Mouse (Mus musculus): ENCODE measurements around the gene Tjp2. TPM values are rescaled to one million over a fixed set of nuclear protein-coding genes. Genes with fewer than 3 reads are reported as not detected.

The Tjp2 gene
- total RNA-seq, 2 experiments from 2014 or later: 18.2 to 21.3 TPM

DNA sequence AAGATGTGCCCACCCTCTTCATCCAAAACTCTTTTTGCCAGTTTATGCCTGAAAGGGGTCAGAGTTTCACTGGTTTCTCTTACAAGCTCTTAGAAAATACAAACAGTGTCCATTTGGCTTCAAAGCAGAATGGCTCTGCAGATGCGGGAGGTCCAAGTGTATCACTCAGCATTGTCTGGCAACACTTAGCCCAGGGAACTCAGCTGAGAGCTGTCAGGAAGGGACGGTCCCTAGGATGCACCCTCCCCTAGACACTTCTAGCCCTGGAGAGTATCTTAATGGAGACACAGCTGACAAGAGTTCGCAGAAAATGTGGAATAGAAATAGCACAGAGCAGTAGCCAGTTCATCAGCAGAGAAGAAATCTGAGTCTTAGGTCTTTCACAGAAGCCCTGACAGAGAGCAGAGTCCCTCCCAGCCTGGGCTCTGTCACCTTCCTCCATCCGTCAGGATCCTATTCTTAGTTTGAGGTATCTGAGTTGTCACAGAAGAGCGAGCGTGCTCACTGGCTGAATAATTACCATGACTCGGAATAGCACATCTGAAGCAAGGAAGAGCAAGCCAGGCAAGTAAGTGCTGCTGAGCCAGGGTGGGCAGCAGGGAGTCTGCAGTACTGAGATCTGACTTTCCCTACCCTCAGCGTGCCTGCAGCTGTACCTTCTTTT is 144.3 kb downstream of the Tjp2 start:
- intact Hi-C loops (cut with DNase I): no loop called here
- no peak for DNase-seq

DNA sequence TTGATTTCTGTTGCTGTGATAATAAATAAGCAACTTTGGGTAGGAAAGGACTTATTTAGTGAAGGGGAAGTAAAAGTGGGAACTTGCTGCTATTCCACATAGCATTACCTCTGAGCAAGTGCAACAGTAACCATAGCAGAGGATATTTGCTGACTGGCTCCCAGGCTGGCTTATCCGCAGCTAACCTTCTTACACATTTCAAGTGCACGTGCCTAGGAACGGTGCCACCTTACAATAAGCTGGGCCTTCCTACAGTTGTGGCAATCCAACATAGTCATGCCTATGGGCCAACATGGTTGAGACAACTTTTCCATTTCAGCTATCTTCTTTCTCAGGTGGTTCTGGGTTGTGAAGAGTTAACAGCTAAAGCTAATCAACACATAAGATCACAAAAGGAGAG is 147.2 kb downstream of the Tjp2 start:
- intact Hi-C loops (cut with DNase I): no loop called here
- no peak for DNase-seq

DNA sequence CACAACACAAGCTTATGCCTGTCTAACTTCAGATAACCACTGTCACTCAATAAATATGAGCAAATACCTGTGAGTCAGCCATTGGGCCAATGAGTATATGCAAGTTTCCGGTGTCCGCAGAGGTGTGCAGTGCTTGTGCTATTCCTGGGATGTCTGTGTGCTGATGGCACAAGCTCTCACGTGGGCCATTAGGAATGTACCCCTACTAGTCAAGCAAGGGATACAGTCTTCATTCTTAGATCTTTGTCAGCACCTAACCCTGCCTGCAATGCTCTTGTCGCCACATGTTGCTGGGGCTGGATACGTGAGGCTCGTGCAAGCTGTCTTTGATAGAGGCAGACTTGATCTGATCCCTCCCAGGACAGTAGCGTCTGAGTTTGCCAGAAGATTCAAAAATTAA is 148.3 kb downstream of the Tjp2 start:
- intact Hi-C loops (cut with DNase I): no loop called here
- no peak for DNase-seq

DNA sequence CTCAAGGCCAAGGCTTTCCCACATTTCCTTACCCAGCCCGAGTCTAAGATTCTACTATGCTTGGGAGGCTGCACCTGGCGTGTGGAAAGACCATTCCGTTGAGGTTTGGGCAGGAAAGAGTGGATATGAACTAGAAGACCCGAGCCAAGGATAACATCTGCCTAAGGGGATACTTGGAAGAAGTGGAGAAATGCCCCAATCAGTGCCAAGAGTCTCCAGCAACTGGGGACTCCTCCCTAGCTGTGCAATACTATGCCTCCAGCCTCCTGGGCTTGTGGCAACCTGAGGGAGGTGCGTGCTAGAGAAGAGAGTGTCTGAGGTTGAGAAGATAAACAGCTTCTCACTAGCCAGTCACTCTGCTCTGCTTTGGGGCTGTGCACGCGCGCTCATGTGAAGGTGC is 148.9 kb downstream of the Tjp2 start:
- intact Hi-C loops (cut with DNase I): no loop called here
- no peak for DNase-seq

DNA sequence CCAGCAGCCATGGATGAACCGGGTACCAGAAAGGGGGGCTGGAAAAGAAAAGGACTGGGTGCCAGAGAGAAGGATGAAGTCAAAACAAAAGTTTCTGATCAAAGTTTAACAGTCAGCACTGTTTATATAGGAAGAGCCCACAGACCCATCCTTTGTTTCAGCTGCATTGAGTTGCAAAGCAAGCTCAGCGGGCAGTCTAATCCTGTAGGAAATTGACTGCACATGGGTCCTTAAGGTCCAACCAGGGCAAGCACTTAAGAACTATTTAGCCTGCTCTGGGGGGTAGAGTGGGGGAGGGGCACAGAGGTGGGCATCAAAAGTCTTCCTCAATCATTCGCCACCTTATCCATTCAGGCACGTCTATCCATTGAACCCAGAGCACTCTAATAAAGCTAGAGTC is 151.7 kb downstream of the Tjp2 start:
- DNase-seq: no peak
- intact Hi-C loops (cut with DNase I): no loop called here

DNA sequence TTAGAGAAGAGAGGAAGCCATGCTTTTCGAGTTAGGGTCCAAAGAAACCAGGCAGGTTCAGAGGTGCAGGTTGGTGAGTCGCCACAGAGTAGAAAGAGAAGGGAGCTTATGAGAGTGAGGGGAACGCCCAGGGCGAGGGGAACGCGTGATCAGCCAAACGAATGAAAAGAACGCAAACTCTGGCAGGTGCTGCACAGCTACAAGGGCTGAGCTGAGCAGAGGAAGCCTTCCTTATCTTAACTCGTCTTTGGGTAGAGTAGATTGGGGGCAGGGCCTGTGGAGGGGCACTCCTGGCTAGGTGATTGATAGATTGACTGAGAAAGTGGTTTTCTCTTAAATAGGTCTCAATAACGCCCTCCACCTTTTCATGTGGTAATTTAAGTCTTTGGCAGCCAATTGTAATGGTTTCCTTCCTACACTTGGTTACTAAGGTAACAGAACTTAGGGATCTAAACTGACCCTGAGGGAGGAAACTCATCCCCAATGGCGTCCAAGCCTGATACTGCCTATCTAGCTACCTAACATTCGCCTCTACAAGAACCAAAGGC is 160.4 kb downstream of the Tjp2 start:
- no peak for DNase-seq
- intact Hi-C loops (cut with DNase I): no loop called here

DNA sequence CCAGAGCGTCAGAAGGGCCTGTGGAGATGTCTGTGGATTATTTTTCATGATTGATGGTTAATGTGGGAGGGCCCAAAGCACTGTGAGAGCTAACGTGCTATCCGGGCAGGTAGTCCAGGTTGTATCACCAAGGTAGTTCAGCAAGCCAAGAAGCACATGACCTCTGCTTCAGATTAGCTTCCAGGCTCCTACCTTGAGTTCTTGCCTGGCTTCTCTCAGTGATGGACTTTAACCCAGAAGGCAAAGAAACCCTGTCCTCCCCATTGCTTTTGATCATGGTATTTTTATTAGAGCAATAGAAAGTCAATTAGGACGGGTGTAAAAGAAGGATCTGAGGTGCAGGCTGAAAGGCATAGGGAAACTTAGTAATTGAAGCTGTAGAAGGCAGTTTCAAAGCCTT is 161.2 kb downstream of the Tjp2 start:
- DNase-seq: no peak
- intact Hi-C loops (cut with DNase I): no loop called here

DNA sequence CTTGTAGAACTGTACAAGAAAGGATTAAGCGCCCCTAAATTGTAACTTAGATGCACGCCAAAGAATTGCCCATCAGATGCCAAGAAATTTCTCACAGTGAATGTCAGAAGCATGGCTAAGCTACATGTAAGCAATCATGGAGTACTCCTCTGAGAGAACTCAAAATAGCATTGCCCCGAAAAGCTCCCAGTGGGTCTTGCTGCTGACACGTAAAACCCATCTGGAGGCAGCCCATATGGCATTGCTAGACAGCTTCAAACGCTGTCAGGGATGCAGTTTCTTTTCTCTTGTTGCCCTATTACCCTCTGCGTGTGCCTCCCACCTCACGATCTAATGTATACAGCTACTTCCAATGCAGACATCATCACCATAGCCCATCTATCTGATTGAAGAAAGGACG is 166.0 kb downstream of the Tjp2 start:
- DNase-seq: no peak
- intact Hi-C loops (cut with DNase I): no loop called here

DNA sequence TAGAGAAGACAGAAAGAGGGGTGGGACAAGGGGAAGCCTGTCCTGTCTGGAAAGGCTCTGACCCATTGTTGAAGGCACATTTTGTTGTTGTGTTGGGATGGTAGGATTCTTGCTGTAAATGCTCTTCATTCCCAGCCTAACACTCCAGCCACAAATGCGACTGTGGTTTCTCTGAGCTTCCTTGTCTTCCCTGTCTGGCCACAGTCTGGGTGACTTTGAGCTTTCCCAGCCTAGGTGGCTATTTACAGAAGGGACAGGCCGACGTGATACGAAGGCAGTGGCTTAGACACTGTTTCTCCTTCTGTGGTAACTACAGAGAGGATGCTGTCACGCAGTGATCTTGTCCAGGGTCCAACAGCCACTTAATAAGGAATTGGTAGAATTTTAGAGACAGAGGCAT is 166.8 kb downstream of the Tjp2 start:
- intact Hi-C loops (cut with DNase I): no loop called here
- no peak for DNase-seq

DNA sequence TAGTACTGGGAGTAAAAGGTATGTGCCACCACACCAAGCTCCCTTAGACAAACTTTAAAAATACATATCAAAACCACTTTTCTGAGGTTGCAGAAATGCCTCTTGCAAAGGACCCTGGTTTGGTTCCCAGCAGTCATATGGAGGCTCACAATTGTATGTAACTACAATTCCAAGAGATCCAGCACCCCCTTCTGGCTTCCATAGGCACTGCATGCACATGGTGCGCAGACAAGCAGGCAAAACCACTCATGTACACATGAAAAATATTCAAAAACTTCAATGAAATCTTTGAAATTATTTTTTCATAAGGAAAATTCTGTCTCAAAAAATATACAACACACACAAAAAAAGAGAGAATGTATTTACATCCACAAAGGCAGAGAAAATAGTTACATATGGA is 167.9 kb downstream of the Tjp2 start:
- no peak for DNase-seq
- intact Hi-C loops (cut with DNase I): no loop called here

DNA sequence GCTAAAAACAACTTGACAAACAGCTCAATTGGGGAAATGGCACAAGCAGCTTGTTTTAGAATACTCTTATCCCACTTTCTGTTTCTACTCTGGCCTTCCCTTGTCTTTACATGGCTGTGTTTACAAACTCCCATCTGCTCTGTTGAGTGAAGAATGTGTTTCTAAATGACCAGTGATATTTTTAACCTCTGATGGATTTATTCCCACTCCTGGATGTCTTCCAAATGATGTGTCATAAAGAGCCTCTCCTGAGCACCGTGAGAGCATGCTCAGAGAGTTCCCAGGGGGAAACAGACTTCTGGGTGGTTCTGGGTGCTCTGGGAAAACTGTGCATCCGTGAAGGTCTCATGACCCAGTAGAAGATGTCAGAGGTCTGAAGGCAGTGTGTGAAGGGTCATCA is 169.9 kb downstream of the Tjp2 start:
- intact Hi-C loops (cut with DNase I): no loop called here
- peak in 1 of 2 experiments; percentile 35 for DNase-seq

DNA sequence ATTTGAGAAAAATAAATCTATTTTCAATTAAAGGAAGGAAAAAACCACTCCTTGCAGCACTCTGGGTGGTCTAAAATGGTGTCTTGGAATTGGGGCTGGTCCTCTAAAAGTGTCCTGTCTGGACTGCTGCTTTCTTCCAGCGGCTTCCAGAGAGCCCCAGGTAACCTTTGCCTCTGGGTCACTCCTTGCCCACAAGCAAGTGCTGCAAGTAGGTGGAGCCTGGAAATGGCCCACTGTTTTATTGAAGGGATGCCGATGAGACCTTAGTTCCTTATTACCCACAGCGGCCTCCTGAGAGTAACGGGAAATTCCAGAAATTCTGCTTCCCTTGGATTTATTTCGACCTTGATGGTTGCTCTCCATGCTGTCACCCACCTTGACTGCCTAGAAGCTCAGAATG is 170.6 kb downstream of the Tjp2 start:
- peak; percentile 13 to 25 for DNase-seq
- intact Hi-C loops (cut with DNase I): no loop called here

DNA sequence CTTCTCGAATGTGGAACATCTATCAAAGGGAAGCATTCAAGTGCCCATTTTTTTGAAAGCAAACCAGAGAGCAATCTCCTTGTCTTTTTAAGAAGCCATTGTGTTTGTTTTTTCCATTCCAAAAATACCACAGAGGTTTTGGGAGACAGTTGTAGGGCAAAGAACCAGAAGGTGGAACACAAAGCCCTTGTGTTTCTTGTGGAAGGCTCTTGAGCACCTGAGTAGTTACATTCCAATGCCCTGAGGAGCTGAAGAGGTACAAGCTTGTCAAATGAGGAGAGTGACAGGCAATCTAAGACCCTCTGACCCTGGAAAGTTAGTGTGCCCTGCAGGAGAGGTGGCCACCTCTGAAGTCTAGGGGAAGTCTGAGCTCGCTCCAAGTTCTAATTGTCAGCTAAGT is 174.3 kb downstream of the Tjp2 start:
- intact Hi-C loops (cut with DNase I): no loop called here
- no peak for DNase-seq

DNA sequence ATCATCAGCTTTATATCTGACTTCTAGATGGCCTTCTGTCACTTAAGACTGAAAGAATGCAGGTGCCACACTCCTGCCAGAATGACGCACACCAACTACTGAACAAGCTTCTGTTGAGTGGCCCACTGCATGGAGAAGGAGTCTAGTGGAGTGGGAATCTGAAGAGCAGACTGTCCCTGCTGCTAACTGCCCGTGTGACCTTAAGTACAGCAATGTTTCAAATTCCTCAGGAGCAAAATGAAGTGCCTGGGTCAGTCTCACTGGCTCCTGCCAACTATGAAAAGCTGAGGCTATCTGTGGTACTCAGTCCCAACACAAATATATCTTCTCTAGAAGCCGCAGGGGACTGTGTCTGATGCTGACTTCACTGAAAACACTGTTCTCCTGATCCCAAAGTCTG is 175.5 kb downstream of the Tjp2 start:
- DNase-seq: no peak
- intact Hi-C loops (cut with DNase I): no loop called here

DNA sequence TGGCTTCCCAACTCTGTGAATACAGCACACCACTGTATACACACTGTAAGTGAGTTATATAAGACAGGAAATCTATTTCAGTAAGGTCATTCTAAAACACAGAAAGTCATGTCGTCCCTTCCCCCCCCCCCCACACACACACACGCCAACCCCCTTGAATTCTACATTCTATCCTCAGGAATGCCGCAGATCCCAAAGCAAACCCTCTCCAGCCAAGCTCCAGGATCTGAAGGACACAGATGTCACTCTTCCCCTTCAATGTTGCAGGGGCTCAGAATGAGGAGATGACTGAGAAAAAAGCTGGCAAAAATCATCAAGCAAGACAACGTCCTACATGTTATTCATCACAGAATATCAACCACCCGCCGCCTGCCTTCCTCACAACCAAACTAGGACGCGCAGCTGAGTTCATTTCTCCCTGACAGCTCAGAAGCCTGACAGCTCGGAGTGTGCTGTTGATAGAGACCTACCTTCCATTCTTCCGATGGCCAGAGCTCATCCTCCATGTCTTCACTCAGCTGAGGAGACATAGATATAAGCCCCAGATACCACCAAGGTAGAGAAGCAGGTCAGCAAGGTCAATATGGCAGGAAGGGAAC is 178.3 kb downstream of the Tjp2 start:
- DNase-seq: no peak
- intact Hi-C loops (cut with DNase I): no loop called here

Other genes with a start within 250 kb of the Tjp2 start
- gene Fam189a2, start 194.0 kb downstream of the Tjp2 start, total RNA-seq (2021): 10 to 100 TPM; 55.8 to 62.4 TPM
- 10 to 100 TPM; 27.7 to 32.7 TPM for gene Fxn, start 55.6 kb upstream of the Tjp2 start, total RNA-seq (2021)